Mouse (Mus musculus) cerebellum, adult (tissue): ENCODE data around the gene Mogat2.

Source experiments
- ATAC-seq: cut with Nextera tagmentation; 2 replicates; pipeline ENCODE4 v1.9.2; 2017; ENCODE audit warnings: mild to moderate bottlenecking, moderate library complexity, mixed read lengths; ENCODE audit not compliant: insufficient number of reproducible peaks, low FRiP score, low TSS enrichment

Mogat2 gene

GRCm38 (mm10) chr7:99238417-99238816 lies at the start of gene Mogat2:
Gene Mogat2, minus strand, starts transcription at chr7:99238619.
- no peak for ATAC-seq

DNA sequence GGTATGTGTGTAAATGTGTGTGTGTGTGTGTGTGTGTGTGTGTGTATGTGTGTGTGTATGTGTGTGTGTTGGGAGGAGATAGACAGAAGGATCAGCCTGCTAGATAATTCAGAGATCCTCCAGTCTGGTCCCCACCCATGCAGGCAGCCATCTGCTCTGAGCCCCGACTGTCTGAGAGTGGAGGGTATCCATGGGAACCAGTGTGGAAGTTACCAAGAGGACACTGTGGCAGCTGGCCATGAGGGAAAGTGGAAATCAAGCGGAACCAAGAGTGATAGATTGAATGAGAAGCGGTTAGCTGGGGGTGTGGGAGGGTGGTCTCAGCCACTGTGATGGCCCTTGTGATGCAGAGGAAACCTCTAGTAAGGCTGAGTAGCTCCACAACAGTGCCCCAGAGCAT lies 48.9 kb upstream of the Mogat2 start:
- no peak for ATAC-seq

DNA sequence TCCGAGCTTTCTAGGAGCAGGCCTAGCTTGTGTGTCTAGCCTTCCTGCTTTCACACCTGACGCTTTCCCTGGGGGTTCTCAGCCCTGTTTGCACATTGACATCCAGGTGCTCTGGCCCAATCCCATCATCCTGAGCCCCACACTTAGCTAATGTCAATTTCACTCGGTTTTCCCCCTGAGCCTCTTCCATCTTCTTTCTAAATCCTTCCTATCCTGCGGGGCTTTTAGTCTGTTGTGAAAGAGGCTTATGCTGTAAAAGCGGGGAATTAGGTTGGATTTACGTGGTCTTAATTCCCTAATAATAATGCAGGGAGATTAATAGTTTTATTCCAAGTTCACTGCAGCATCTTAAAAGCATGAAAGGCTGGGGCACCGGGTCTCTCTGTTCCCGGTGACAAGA lies 41.2 kb upstream of the Mogat2 start:
- no peak for ATAC-seq

- no peak for ATAC-seq
These were observed 39.9 kb upstream of the Mogat2 start for GRCm38 (mm10) chr7:99278309-99278708.

DNA sequence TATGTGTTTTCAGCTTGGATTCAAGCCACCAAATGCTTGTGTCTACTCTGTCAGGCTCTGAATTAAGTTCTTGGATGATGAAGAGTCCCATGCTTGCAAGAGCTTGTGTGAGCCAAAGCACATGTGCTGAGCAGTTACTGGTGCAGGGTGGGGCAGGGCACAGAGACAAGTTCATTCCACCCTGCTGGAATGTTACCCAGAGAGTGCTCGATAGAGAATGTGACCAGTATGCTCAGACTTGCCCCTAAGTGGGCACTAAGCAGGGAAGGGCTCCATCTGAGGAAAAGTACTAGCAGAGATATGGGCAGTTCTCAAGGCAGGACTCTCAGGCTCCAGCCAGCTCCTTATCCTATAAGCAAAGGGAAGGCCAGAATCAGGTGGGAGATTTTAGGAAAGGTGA lies 38.3 kb upstream of the Mogat2 start:
- ATAC-seq: no peak

GRCm38 (mm10) chr7:99275131-99275530 lies 36.7 kb upstream of the Mogat2 start:
- ATAC-seq: no peak

DNA sequence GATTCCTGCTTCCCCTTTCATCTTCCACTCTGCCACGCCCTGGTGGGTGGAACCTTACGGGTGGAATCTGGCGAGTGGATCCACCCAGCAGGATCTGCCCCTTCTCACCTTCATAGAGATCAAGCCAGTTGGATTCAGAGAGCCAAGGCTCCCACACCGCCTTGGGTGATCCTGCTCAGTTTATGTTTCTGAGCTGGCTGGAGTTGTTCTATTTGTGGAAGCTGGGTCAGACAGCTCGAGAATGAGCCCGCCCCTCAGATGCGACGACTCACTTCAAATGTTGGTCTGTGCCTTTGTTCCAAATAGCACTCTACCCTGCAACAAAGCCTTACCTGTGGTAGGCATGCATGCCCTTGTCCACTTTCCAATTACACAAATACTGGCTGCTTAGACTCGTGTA lies 33.2 kb upstream of the Mogat2 start:
- ATAC-seq: no peak

DNA sequence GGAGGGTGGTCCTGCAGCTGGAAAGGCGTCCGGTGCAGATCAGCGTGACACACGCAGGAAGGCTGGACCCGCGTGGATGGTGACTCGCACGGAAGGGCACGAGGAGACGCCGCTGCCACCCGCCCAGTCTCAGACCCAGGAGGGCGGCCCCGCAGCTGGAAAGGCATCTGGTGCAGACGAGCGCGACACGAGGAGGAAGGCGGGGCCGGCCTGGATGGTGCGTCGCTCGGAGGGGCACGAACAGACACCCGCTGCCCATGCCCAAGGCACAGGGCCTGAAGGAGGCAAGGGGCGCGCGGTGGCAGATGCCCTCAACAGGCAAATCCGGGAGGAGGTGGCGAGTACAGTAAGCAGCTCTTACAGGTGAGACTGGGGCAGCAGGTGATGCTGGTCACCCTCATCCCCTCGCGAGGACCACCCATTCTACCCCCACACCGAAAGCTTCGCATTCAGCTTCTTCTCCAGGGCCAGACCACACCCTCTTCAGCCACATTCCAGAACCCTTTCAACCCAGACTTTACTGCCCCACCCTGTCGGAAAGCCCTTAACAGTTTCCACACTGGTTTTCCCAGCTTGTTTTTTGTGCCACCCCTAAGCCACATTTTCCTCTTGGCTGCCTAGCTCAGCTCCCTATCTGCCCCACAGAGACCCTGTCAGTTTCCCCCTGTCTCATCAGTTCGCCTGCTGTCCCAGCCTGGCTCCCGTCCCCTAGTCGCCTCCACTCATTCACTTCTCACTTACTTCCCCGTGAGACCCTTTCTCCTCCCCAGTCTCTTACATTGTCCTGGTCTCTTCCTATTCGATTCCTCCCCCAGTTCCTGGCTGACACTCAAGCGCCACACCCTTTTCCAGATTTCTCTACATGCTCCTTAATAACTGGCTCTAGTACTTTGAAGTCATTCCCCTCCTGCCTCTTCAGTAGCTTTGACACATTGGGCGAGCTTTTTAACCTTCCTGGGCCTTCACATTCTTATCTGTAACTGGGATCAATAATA lies 30.8 kb upstream of the Mogat2 start:
- ATAC-seq: no peak

DNA sequence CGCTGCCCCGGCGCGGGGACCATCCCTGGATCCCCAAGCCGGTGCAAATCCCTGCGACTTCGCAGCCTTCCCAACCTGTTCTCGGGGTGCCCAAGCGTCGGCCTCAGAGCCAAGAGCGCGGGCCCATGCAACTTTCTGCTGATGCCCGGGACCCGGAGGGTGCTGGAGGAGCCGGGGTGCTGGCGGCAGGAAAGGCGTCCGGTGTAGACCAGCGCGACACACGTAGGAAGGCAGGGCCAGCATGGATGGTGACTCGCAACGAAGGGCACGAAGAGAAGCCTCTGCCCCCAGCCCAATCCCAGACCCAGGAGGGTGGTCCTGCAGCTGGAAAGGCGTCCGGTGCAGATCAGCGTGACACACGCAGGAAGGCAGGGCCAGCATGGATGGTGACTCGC lies 30.1 kb upstream of the Mogat2 start:
- ATAC-seq: no peak

DNA sequence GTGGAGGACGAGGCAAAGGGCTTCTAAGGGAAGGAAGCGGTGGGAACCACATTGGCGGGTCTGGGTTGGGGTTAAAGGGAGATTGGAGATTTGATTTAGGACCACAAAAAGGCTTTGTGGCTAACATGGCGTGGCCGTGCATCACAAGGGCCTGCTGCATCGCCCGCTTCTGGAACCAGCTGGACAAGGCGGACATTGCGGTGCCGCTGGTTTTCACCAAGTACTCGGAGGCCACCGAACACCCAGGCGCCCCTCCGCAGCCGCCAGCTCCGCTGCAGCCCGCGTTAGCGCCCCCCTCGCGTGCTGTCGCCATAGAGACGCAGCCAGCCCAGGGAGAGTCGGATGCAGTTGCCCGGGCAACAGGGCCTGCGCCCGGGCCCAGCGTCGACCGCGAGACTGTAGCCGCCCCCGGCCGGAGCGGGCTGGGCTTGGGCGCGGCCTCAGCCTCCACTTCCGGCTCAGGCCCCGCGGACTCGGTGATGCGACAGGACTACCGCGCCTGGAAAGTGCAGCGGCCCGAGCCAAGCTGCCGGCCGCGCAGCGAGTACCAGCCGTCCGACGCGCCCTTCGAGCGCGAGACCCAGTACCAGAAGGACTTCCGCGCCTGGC lies 29.6 kb upstream of the Mogat2 start:
- ATAC-seq: peak; percentile 77

DNA sequence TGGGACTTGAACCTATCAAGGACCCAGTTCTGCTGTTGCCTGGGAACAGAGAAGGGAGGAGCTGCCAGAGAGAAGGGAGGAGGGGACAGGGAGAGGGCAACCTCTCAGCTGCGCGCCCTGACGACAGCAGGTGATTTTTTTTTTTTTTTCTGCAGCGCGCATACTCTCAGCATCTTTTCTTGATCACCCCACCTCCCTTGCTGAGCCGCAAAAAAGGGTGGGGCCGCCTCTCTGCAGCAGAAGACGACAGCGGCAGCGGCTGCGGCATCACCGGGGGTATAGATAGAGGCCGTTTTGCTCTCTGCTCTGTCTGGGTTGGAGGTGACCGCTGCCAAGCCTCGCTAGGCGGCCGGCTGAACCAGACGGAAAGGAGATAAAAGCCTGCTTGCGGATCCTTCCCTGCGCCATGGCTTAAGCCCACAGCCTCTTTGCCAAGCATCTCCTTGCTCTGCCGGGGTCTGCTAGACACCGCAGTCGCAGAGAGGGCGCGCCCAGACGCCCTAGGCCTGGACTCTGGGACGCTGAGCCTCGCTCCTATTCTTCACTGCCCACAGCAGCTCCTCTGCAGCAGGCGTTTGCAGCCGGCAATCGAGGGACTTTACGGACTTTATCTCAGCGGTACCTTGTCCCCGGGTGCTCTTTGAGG lies 29.0 kb upstream of the Mogat2 start, which contains the start of gene Map6:
Map6 (plus strand) TSS at position 197 of the 646 bp plus-strand sequence.
- ATAC-seq: peak; percentile 60

DNA sequence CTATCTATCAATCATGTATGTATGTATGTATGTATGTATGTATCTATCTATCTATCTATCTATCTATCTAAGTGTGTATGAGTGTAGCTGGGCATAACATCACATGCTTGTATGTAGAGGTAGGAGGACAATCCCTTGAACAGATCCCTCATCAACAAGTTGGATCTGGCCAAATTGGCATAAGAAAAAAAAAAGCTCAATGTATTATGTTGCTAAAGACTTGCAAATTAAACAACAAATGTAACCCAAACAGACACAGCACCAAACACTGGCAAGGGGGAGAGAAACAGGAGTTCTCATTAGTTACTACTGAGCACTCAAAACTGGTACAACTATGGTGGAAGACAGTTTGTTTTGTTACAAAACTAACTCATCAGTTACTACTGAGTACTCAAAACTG lies 26.2 kb upstream of the Mogat2 start:
- no peak for ATAC-seq

DNA sequence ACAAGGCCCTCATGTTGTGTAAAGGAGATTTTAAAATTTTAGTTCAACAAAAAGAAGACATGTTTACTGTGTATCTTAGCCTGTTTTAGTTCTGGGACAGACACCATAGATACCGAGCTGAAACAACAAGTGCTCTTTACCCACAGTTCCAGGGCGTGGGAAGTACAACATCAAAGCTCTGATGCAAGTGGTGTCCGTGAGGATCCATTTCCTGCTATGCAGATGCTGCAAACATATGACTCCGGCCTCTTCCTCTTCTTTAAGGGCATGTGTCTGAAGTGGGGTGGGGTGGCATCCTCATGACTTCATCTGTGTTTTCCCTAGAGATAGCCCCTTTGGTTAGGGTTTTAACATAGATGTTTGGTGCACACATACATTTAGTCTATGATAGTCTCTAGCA lies 25.1 kb upstream of the Mogat2 start:
- ATAC-seq: no peak

DNA sequence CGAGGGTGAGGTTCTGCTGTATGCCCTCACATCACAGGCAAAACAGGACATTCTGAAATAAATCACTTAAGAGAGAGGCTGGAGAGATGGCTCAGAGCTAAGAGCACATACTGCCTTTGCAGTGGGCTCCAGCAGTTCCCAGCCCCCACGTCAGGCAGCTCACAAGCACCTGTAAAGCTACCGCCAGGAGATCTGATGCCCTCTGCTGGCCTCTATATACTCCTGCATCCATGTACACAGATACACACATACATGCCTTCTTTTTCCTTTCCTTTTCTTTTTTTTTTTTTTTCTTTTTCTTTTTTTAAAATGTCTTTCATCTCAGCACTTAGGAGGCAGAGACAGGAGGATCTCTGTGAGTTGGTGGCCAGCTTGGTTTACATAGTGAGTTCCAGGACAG lies 23.5 kb upstream of the Mogat2 start:
- ATAC-seq: no peak

GRCm38 (mm10) chr7:99255006-99255405 lies 16.6 kb upstream of the Mogat2 start:
- no peak for ATAC-seq

DNA sequence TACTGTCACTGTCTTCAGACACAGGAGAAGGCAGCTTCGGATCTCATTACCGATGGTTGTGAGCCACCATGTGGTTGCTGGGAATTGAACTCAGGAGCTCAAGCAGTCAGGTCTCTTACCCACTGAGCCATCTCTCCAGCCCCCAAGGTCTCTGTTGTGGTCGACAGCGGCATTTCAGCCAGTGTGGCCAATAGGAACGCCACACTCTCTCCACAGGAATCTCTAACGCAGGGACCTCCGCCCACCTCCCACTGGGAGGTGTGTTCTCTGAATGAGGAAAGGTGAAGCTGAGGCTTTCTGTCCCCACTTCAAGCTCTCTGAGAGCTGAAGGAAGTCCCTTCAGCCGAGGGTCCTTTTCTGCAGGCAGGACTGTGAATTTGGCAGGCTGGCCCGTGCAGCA lies 12.0 kb upstream of the Mogat2 start:
- no peak for ATAC-seq

- peak; percentile 74; the same call in 1 of the 2 replicates for ATAC-seq
These were observed 11.1 kb upstream of the Mogat2 start for GRCm38 (mm10) chr7:99249582-99249911.

DNA sequence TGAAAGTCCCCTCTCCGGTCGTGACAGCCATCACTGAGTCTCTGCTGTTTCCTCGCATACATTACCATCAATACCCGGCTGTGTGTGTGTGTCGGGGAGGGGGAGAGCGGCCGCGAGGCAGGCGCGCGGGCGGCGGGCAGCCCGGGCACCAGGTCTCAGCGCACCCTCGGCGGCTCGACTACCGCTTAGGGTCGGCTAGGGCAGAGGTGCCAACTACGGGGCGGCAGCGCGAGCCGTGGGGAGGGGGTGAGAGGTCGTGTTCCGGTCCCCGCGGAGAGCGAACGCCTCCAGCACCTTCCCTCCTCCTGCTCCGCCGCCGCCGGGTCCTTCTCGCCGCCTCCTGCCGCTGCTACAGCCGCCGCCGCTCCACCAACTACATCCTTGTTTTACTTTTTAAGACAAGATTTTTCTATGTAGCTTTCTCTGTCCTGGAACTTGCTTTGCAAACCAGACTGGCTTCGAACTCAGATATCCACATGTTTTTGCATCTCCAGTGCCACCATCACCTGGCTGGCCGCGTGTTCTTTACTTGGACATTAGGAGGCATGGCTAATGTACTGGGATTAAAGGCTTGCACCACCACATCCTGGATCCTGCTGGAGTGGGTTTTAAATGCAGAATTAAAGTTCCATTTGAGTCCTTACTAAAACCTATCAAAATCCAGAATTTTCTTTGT lies 10.6 kb upstream of the Mogat2 start:
- peak; percentile 88 for ATAC-seq

- ATAC-seq: no peak
These were observed 9.8 kb upstream of the Mogat2 start for GRCm38 (mm10) chr7:99248157-99248742.

GRCm38 (mm10) chr7:99242097-99242496 lies 3.7 kb upstream of the Mogat2 start:
- ATAC-seq: no peak
